Mouse (Mus musculus) hindbrain, embryonic 14.5 days (tissue): ENCODE measurements around the gene Sephs2. TPM values are rescaled to one million over a fixed set of nuclear protein-coding genes. Genes with fewer than 3 reads are reported as not detected.
"Not testable (repeated sequence)": the region's sequence is repeated elsewhere in the genome, so short reads cannot be mapped to it uniquely, and the experiment has no call there.

Experiments used
- ATAC-seq: fragments of 200-750 bp; cut with Nextera tagmentation; 2 replicates; pipeline ENCODE4 v1.8.0; 2017; ENCODE audit warnings: moderate number of reproducible peaks, mild to moderate bottlenecking, moderate TSS enrichment, moderate library complexity; ENCODE audit not compliant: low FRiP score
- DNase-seq: peaks from one replicate; pipeline ENCODE4 v3.0.0-alpha.2; 2015; ENCODE audit warnings: low spot score
- H3K27ac ChIP-seq: fragments of 300-500 bp; sonication (generic); 2 replicates; pipeline ENCODE4 v1.5.1; 2014; ENCODE audit warnings: mild to moderate bottlenecking, moderate library complexity
- H3K27me3 ChIP-seq: fragments of 300-500 bp; sonication (generic); 2 replicates; pipeline ENCODE4 v1.6.1; 2014; ENCODE audit warnings: mild to moderate bottlenecking, low read length, mixed read lengths; ENCODE audit not compliant: control insufficient read depth, insufficient read depth
- H3K36me3 ChIP-seq: fragments of 300-500 bp; sonication (generic); replicated peaks from 2 replicates; pipeline ENCODE4 v1.6.1; 2014; ENCODE audit not compliant: control insufficient read depth, insufficient read depth
- H3K4me1 ChIP-seq: fragments of 300-500 bp; sonication (generic); replicated peaks from 2 replicates; pipeline ENCODE4 v1.6.1; 2014; ENCODE audit warnings: antibody characterized with exemption, low read length, mixed read lengths; ENCODE audit not compliant: control insufficient read depth, insufficient read depth
- H3K4me2 ChIP-seq: fragments of 300-500 bp; sonication (generic); replicated peaks from 2 replicates; pipeline ENCODE4 v1.6.1; 2014; ENCODE audit warnings: mild to moderate bottlenecking, moderate library complexity
- H3K4me3 ChIP-seq: fragments of 300-500 bp; sonication (generic); replicated peaks from 2 replicates; pipeline ENCODE4 v1.5.1; 2014; ENCODE audit warnings: mild to moderate bottlenecking, low read length
- H3K9ac ChIP-seq: fragments of 300-500 bp; sonication (generic); 2 replicates; pipeline ENCODE4 v1.6.1; 2014
- H3K9me3 ChIP-seq: fragments of 300-500 bp; sonication (generic); 2 replicates; pipeline ENCODE4 v1.6.1; 2016; ENCODE audit warnings: low read length; ENCODE audit not compliant: control insufficient read depth
- WGBS: fragments of 180-500 bp; shearing (Covaris S2); extraction: QIAGEN DNeasy Blood & Tissue Kit; methylation state at CpG from one replicate; pipeline ENCODE4 v1.1.7; 2014; 5-methylcytosine and 5-hydroxymethylcytosine counted together
- polyA plus RNA-seq: library from polyadenylated mRNA; unstranded; fragments of >200 nt; fragmentation: Nextera tagmentation; extraction: Ambion mirVana; gene quantifications from 2 replicates; pipeline ENCODE4 v1.2.1, GENCODE M21; 2014

Sephs2 gene
- polyA plus RNA-seq, 1 experiment from 2014 or later: 80.6 TPM

DNA sequence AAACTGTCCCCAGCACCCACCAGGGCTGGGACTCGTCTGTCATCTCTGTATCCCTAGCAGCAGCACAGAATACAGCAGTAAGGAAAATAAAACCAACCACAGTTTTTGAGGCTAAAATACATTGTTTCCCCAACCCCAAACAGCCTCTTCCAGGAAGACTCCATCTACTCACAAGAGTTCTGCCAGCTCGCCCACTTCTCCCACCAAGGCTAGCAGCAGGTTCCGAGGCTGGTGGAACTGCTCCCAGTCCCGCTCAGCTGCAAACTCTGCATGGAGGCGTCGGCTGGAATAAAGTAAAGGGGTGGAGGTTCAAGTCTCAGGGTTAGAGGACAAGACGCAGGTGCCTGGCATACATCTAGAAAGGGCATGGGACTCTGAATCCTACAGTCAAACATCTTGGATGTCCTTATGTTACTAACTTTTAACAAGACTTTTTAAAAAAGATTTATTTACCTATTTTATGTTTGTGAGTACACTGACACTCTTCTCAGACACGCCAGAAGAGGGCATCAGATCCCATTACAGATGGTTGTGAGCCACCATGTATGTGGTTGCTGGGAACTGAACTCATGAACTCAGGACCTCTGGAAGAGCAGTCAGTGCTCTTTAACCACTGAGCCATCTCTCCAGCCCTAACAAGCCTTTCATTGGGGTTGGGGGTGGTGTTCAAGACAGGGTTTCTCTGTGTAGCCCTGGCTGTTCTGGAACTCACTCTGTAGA is 14.5 kb downstream of the Sephs2 start:
- peaks cover 5% of the 10 kb centered on the region; the same call in 1 of the 2 replicates for H3K36me3 ChIP-seq
- no peak overlapping the region for H3K9ac ChIP-seq
- 76% methylated on average over 8 of the region's 8 CpGs for WGBS
- ATAC-seq (no peak), DNase-seq (no peak)
- H3K9me3 ChIP-seq: no peaks in the 10 kb centered on the region
- H3K4me2 ChIP-seq: peak overlapping the region; percentile 86
- peaks cover 15% of the 10 kb centered on the region; the same call in 1 of the 2 replicates for H3K4me1 ChIP-seq
- no peak overlapping the region for H3K27ac ChIP-seq
- H3K4me3 ChIP-seq: peak overlapping the region; percentile 61
- H3K27me3 ChIP-seq: no peaks in the 10 kb centered on the region

DNA sequence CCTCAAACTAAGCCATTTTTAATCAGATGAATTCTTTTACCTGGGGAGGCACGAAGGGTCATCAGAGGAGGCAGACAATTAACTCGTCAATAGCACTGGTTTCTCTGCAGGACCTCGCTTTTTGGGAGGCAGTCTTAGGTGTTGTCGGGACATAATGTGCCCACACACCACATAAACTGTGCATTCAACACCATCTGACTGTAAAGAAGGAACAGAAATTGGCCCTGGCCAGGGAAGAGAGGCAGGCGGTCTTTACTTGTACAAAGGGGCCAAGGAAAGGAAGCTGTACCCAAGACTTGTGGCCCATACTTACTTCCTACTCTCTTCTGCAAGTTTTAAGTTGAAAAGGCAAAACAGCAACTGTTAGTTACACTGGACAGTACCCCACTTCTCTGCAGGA is 17.3 kb downstream of the Sephs2 start:
- DNase-seq (no peak), ATAC-seq (no peak)
- H3K27me3 ChIP-seq: no peaks in the 10 kb centered on the region
- H3K9me3 ChIP-seq: no peaks in the 10 kb centered on the region
- H3K9ac ChIP-seq: no peak overlapping the region
- peaks cover 19% of the 10 kb centered on the region; the same call in 1 of the 2 replicates for H3K4me1 ChIP-seq
- H3K4me2 ChIP-seq: no peak overlapping the region
- peaks cover 5% of the 10 kb centered on the region; the same call in 1 of the 2 replicates for H3K36me3 ChIP-seq
- WGBS: 92% methylated on average over 5 of the region's 5 CpGs
- no peak overlapping the region for H3K27ac ChIP-seq
- no peak overlapping the region for H3K4me3 ChIP-seq

DNA sequence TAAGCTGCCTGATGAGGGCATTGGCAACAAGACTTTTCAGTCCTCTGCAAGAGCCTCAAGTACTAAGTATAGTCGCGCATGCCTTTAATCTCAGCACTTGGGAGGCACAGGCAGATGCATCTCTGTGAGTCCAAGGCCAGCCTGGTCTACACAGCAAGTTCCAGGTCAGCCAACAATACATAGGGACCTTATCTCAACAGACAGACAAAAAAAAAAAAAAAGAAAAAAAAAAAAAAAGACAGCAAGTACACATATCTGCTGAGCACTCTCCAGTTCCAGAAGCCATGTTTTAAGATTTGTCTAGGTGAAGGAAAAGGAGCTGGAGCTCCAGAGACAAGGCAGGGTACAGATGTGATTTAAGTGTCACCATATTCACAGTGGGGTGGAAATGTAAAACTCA is 17.9 kb downstream of the Sephs2 start:
- peaks cover 17% of the 10 kb centered on the region; the same call in 1 of the 2 replicates for H3K4me1 ChIP-seq
- peaks cover 5% of the 10 kb centered on the region; the same call in 1 of the 2 replicates for H3K36me3 ChIP-seq
- no peak for ATAC-seq
- no peak overlapping the region for H3K27ac ChIP-seq
- H3K4me2 ChIP-seq: no peak overlapping the region
- no peaks in the 10 kb centered on the region for H3K27me3 ChIP-seq
- no peaks in the 10 kb centered on the region for H3K9me3 ChIP-seq
- H3K4me3 ChIP-seq: no peak overlapping the region
- WGBS: 98% methylated on average over 2 of the region's 2 CpGs
- no peak overlapping the region for H3K9ac ChIP-seq
- DNase-seq: no peak

DNA sequence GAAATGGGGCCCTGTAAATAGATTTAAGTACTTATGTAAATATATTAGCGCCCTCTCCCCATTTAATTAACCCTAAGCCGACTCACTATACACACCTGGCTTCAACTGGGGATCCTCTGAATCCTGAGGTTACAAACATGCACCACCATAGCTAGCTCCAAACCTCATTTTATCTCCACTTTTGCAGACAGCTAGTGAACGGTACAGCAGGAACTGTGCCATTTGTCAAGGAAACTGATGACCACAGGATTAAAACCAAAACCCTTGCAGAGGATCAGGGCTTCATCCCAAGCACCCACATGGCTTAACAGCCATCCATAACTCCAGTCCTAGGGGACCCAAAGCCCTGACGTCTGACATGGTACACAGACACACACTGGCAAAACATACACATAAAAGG is 18.8 kb downstream of the Sephs2 start:
- Histone ChIP-seq H3K9me3 (no peaks in the 10 kb centered on the region), H3K27me3 (no peaks in the 10 kb centered on the region), H3K4me3 (peak overlapping the region; percentile 46), H3K9ac (peak overlapping the region; percentile 72), H3K27ac (peak overlapping the region; percentile 96), H3K4me2 (peak overlapping the region; percentile 79), H3K36me3 (peaks cover 7% of the 10 kb centered on the region), H3K4me1 (peaks cover 15% of the 10 kb centered on the region; the same call in 1 of the 2 replicates)
- no peak for ATAC-seq
- WGBS: 37% methylated on average over 4 of the region's 4 CpGs
- no peak for DNase-seq

DNA sequence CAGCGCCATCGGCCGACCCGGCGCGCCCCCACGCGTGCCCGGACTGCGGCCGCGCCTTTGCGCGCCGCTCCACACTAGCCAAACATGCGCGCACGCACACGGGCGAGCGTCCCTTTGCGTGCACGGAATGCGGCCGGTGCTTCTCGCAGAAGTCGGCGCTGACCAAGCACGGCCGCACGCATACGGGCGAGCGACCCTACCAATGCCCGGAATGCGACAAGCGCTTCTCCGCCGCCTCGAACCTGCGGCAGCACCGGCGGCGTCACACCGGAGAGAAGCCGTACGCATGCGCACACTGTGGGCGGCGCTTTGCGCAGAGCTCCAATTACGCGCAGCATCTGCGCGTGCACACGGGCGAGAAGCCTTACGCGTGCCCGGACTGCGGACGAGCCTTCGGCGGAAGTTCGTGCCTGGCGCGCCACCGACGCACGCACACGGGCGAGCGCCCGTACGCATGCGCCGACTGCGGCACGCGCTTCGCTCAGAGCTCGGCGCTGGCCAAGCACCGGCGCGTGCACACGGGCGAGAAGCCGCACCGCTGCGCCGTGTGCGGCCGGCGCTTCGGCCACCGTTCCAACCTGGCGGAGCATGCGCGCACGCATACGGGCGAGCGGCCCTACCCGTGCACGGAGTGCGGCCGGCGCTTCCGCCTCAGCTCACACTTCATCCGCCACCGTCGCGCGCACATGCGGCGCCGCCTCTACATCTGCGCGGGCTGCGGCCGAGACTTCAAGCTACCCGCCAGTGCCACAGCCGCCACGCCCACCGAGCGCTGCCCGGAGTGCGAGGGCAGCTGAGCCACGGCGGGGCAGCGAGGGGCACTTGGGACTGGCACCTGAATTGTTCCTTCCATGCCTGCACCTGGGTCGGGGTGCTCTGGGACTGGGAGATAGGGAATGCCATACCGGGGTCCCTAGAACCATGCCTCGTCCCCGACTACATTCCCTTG is 19.8 kb downstream of the Sephs2 start:
- peak; percentile 97 for ATAC-seq
- Histone ChIP-seq H3K27ac (peak overlapping the region; percentile 96), H3K36me3 (peaks cover 15% of the 10 kb centered on the region), H3K4me1 (peaks cover 12% of the 10 kb centered on the region; the same call in 1 of the 2 replicates), H3K27me3 (no peaks in the 10 kb centered on the region), H3K9ac (peak overlapping the region; percentile 78), H3K4me2 (peak overlapping the region; percentile 79), H3K4me3 (peak overlapping the region; percentile 46), H3K9me3 (no peaks in the 10 kb centered on the region)
- peak; percentile 100 for DNase-seq
- WGBS: under 1% methylated on average over 136 of the region's 136 CpGs

DNA sequence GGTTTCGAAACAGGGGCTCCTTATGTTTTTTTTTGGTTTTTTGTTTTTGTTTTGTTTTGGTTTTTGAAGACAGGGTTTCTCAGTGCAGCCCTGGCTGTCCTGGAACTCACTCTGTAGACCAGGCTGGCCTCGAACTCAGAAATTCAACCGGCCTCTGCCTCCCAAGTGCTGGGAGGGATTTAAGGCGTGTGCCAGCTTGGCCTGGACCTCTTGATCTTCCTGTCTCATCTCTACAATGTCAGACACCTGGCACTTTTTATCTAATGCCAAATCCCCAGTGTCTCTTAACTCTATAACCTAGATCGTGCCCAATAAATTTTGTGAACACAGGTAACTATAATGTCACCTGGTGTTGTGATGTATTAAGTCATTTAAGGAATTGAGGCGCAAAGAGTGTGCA is 20.5 kb downstream of the Sephs2 start:
- ATAC-seq (no peak), DNase-seq (no peak)
- Histone ChIP-seq H3K36me3 (peaks cover 18% of the 10 kb centered on the region), H3K4me2 (peak overlapping the region; percentile 79), H3K9me3 (no peaks in the 10 kb centered on the region), H3K4me3 (peak overlapping the region; percentile 46), H3K9ac (peak overlapping the region; percentile 78), H3K27ac (peak overlapping the region; percentile 96), H3K4me1 (peaks cover 12% of the 10 kb centered on the region; the same call in 1 of the 2 replicates), H3K27me3 (no peaks in the 10 kb centered on the region)
- 91% methylated on average over 6 of the region's 6 CpGs for WGBS

DNA sequence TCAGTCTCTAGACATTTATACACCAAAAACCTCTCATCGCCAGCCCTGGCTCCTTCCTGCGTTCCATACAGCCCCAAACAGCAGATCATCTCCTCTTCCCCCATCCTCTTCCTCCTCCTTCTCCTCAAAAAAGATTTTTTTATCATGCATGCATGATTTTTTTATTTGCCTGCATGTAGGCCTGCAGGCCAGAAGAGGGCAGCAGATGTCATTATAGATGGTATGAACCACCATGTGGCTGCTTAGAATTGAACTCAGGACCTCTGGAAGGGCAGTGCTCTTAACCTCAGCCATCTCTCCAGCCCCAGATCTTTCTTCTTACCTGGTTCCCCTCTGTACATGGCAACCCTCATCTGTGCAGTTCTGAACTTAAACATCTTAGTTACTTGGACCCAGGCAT is 21.4 kb downstream of the Sephs2 start:
- H3K27me3 ChIP-seq: no peaks in the 10 kb centered on the region
- no peak overlapping the region for H3K4me3 ChIP-seq
- 90% methylated on average over 2 of the region's 2 CpGs for WGBS
- DNase-seq (peak; percentile 38), ATAC-seq (no peak)
- H3K27ac ChIP-seq: no peak overlapping the region
- no peak overlapping the region for H3K4me2 ChIP-seq
- H3K9ac ChIP-seq: no peak overlapping the region
- peaks cover 24% of the 10 kb centered on the region for H3K36me3 ChIP-seq
- peaks cover 12% of the 10 kb centered on the region; the same call in 1 of the 2 replicates for H3K4me1 ChIP-seq
- no peaks in the 10 kb centered on the region for H3K9me3 ChIP-seq

DNA sequence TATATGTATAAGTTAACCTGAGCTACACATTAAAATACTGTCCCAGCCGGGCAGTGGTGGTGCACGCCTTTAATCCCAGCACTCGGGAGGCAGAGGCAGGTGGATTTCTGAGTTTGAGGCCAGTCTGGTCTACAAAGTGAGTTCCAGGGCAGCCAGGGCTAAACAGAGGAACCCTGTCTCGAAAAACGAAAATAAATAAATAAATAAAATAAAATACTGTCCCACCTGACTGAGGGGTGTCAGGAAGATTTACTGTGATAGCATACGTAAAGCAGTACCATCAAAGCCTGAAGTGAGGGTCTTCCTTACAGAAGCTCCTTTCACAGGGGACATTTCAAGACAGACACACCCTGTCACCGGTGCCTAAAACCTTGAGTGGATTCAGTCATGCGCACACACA is 23.3 kb downstream of the Sephs2 start:
- peaks cover 15% of the 10 kb centered on the region for H3K4me1 ChIP-seq

More for the DNA sequence above, 23.3 kb downstream of the Sephs2 start:
- DNase-seq, H3K27ac ChIP-seq, ATAC-seq, H3K9ac ChIP-seq, H3K4me3 ChIP-seq, H3K4me2 ChIP-seq, H3K27me3 ChIP-seq, H3K9me3 ChIP-seq: not testable (repeated sequence)
- peaks cover 23% of the 10 kb centered on the region for H3K36me3 ChIP-seq
- WGBS: 91% methylated on average over 8 of the region's 8 CpGs
